Mouse (Mus musculus) cerebellum, postnatal 25 days (tissue): ENCODE data around the gene Wdfy3.
A peak's percentile ranks its signal among the peaks of the same experiment; 100 is the strongest.

Experiments
- DNase-seq, 2 experiments: peaks; one replicate each; pipeline ENCODE4 v3.0.0; 2021; ENCODE audit warnings: mixed read lengths in 2 of 2

Wdfy3 gene

DNA sequence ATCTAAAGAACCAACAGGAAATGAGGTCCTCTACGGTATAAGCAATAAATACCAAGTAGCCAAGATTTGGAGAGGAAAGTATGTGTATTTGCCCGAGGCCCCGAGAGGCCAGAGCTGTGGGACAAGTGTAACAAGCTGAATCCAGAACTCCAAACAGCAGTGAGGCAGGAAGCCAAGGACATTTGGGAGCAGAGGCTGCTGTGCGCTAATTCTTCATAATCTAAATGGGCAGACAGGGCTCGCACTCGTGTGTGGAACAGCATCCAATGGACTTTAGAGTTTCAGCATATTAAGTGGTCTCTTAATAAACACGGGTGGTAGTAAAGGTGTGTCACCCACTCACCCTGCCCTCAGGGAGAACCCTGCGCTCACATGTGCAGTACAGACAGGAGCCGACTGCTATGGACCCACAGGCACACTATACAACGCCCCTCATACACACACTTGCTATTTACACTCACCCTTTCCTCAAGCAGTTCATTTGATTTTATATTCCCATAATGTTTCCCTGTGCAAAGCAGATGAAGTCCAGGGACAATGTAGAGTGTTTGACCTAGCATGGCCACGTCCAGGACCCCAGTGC, 15.1 kb downstream of the Wdfy3 start:
- DNase-seq, result no peak

DNA sequence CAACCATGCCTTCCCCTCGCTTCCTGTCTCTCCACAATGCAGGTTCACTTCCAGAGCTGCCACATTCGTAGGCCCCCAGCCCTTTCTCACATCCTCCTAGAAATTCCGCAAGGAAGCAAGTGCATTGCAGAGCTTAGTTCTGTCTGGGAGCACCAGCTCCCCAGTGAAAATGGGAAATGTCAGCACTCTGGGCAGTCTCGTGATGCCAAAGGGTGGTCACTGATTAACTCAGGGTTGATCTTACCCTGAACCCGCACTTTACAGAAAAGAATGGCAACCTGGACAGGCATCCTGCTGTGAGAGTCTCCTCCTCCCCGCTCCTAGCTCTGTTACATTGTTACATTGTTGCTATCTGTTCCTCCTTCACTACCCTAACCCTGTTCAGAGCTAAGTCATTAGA, 16.8 kb downstream of the Wdfy3 start:
- DNase-seq, result no peak

DNA sequence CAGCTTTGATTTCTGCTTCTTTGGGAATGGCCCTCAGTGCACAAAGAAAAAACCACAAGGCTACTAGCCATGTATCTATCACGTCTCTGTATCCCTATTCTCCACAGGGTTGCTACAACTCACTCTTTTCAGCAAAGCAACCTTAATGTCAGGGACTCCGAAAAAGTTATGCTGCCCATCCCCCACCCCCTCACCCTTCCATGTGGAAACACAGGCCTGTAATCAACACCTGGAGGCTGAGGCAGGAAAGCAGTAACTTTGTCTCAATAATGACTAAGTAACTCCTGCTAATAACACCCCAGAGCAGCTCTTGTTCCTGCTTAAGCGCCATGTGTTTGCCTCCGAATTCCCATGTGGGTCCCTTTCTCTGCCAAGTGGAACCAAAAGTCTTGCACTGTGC, 17.3 kb downstream of the Wdfy3 start:
- DNase-seq, result no peak

DNA sequence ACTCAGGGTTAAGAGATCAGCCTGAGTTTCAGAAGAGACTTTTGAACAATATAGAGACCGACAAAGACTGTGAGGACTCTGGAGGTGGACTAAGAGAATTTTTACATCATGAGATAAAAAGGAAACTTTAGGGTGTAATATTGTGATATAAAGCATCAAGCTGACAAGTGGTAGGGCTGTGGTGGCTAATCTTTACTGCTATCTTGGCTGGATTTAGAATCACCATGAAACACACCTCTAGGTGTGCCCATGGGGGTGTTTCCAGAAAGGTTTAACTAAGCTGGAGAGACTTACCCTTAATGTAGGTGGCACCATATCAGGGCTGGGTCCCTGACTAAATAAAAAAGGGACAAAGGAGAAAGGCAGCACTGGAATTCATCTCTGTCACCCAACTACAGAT, 19.0 kb downstream of the Wdfy3 start:
- DNase-seq, result no peak

DNA sequence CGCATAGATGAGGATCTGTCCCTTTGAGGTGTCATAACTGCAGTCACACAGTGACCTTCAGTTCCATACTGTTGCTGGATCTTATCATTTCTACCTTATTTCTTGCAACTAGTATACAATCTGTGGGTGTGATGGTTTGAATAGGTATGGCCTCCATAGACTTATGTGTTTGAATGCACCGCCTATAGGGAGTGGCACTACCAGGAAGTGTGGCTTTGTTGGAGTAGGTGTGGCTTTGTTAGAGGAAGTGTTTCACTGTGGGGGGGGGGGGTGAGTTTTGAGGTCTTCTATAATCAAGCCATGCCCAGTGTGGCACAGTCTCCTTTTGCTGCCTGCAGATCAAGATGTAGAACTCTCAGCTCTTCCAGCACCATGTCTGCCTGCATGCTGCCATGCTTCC, 21.3 kb downstream of the Wdfy3 start:
- peak in 1 of 2 experiments; percentile 2 for DNase-seq

DNA sequence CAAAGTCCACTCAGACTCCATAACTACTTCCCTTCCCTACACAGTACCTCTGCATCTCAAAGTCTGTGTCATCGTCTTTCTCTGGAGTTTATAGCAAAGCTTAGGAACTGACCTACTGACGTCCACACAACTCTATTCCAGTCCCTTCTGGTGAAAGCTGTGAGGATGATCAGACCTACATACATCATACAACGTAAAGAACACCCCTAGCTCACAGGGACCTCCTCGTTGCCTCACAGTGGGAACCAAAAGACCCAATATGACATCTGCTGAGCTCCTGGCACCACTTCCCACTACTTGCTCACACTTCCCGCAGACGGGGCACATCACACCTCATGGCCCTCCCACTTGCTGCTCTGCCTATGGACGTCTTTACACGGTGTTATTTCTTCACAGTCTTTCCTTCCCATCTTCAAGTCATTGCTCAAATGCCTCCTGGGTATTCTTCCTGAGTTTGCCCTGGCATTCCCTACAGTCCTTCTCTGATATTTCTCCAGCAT, 23.1 kb downstream of the Wdfy3 start:
- no peak for DNase-seq

DNA sequence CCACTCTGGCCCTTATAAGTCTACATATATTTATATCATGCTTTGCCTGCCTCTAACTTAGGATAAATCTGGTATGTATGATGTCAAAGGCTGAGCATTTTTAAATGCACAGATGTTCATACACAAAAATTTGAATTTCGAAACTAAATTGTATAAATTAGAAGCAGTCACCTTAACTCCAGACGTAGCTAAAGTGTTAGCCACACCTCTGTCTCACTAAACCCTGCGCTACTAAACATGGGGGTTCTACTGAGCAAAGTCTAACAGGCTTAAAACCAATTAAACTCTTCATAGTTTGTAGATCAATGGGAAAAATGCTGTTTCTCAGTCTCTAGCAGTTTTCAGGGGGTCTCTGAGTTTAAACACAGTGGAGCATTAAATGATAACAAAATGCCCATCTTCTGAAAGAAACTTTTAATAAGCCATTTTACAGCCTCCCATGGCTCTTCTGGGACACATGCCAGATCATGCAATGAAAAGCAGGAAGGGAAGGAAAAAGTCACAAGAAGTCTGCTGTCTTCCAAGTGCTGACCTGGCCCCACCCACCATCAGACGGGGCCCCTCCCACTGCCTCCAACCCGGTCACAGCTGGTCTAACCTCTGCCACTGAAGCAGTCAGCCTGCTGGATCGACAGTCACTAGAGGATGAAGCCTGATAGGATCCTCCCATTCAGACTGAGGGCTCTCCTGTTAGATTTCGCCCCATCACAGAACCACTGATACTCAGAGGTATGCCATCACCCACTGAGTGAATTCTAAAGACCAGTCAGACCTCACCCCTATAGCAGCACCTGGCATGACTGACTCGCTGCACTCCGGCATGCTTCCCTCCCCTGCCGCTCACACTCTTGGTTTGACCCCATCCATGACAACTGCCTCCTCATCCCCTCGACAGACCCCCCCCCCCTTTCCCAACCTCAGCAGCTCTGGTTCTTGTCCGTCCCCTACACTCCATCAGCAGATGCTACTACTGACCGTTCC, 23.8 kb downstream of the Wdfy3 start:
- DNase-seq, result no peak

DNA sequence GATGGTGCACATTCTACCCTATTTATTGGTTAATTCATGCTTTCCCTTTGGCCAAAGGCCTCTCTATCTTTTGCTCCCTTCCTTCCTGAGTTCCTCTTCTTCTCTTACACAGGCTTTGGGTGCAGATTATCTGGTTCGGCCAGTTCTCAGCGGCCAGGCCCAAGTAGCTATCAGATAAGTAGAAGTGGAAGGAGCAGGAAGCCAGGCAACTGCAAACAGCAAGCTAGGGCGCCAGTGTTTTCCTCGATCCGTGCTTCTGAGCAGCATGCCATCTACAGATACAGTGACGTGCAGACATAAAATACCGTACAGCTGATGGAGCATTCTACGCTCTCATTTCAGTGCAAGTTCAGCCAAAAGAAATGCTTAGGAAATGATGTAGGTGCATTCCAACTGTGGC, 24.5 kb downstream of the Wdfy3 start:
- DNase-seq, result no peak

DNA sequence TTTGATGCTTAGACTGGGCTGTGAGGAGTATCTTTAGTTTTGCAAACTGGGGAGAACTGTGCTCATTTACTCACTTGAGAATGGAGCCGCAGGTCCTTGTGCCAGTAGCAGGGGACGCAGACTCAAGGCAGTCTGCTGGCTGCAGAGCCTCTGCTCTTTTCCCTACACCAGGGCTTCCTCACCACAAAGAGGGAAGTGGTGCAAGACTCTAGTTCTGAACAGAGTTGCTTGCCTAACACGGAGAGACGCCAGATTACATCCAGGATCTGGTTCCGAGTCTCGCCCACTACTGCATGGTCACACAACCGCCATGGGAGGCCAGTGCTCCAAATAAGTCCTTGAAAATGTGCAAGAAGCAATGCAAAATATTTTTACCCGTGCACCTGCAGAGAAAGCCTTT, 36.4 kb downstream of the Wdfy3 start:
- no peak for DNase-seq

DNA sequence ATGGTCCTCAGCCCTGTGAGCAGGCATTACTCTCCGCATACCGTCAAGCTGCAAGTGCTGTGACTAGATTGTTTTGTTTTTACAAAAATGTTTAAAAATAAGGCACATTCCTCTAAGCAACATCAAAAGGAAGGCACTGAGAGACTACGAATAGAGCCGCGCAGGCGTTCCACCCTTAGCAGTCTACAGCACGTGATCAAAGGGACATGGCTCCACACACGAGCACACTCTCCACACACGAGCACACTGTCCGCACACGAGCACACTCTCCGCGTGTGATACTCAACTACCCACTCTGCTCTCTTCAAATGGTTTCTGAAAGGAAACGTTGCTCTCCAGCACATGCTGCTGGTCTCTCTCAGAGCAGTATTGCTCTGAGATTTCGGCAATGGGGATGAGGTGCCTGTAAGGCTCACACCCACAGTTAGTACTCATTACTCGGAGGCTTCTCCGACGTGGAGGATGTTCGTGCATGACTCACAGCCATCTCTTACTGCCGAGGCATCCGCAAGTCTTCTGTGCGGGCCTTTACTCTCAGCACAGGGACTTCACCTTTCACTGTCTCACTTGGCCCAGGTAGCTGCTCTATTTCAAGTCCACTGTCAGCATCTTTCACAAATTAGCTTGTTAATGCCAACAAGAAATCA, 37.0 kb downstream of the Wdfy3 start:
- DNase-seq, result no peak

DNA sequence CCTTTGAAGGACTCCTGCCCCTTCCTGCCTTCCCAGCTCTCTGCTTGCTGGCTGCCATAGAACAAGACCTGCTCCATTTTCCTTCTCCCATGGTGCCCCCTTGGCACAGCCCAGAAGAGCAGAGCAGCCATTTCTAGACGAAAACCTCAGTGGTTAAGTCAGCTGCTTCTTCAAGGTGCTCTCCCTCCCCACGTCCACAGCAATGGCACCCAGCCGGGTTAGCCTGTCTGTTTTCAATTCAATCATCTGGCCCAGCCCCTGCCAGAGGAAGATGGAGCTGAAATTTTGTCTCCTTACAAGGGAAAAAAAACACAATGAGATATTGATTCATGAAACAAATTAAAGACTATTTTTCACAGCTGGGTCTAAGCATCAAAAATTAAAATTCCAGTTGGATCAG, 37.5 kb downstream of the Wdfy3 start:
- DNase-seq, result peak in 1 of 2 experiments; percentile 60

DNA sequence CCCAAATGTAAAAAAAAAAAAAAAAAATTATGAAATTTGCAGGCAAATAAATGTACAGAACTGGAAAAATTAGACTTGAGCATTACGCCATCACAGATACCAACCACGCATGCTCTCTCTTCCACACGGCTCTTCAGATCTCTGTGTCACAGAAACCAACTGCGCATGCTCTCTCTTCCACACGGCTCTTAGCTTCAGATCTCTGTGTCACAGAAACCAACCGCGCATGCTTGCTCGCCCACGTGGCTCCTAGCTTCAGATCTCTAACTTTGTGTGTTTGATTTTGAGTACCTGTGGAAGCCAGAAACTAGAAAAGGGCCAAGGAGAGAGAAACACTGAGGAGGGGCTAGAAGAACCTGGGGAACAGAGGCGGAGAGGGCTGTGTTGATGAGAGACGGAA, 46.3 kb downstream of the Wdfy3 start:
- DNase-seq, result no peak

DNA sequence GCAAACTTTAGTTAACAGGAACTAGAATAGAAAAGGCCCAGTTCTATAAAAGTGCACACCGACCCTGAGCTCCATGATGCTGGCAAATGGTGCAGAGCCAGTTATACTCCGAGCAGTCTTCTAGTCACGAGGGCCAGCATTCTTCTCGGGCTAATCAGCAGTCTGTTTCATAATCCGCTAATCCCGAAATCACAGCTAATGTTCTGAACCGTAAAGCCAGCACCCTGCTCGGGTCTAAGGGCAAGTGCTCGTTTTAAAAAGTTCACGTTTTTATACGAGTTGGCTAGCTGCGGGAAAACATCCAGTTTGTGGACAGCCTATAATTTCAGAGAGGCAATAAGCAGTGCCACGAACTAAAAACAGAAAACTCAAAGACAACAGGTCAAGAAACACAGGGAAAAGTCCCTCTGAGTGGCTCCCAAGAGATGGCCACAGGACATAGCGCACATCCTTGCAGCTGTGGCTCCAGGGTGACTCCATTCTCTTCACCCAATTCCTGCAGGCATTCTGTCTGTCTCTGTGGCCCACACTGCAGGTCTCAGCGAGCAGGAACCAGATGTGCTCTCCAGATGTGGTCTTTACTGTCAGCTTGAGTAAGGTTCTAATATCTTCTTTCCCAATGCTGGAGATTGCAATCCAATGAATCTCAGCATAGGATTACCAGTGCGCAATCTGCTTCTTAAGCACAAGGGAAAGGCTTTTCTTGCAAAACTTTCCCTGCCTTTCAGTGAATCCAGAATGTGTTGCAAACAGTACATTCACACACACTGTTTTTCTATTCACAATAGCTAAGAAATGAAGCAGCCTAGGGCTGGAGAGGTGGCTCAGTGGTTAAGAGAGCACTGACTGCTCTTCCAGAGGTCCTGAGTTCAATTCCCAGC, 47.5 kb downstream of the Wdfy3 start:
- no peak for DNase-seq

DNA sequence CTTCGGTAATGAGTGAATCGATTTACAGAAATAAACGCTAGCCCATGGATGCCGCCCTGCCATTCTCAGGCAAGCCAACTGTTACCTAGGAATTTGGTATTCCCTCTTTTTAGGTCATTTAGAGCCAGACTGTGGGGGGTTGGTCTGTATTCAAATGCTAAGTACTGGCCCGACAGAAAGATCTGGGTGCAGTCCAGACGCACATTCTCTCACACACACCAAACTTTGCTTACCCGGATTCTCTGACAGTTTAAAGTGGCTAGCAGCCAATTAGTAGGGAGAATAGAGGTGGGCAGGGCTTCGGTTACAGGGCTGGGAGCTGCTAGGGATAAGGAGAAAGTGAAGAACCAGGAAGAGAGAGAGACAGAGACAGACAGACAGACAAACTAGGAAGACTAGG, 55.5 kb downstream of the Wdfy3 start:
- DNase-seq, result peak in 1 of 2 experiments; percentile 39

DNA sequence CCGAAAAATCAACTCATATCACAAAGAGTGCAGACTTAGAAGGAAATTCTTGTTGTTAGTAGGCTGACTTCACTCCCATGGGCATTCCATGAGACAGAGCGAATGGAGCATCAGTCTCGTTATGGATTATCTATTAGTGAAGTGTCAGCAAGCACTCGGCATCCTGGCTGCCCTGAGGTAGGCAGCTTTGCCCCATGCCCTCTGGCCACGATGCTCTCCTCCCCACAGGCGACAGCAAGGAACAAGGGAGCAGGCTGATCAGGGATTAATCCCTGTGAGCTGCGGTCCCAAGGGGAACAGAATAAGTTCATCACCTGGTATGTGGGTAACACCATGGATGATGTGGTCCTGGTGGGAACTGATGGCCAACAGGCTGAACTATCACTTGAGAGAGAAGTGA, 55.9 kb downstream of the Wdfy3 start:
- no peak for DNase-seq

DNA sequence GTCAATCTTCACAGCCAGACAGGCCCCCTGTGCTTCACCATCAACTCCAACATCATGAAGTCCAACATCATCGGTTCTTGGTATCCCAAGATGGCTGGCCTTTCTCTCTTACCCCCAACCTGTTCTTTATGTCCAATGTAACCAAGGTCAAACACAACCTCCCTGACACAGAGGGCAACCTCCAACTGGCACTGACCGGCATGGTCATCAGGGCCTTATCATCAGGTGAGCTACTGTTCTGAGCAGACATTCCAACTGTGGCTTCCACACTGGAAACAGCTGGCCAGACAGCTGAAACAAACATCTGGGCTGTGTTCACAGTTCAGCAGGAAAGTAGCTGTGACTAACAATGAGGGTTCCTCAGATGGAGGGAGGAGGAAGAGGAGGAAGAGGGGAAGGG, 58.8 kb downstream of the Wdfy3 start:
- no peak for DNase-seq

DNA sequence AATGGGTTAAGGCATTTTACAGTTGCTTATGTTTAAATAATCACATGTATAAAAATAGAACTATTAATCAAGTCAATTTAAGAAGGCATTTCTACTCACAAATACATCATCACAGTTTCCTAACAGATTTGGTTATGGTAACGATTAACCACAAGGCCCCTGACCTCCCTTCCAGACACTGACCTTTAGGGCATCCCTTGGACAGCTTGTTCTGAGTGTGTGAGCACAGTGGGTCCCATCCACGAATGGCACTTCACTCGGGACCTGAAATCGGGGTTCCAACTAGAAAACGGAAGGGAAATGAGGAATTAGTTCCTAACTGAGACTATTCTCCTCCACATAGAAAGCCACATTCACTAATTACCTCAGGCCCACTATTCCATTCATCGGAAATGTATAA, 60.1 kb downstream of the Wdfy3 start:
- DNase-seq, result no peak

DNA sequence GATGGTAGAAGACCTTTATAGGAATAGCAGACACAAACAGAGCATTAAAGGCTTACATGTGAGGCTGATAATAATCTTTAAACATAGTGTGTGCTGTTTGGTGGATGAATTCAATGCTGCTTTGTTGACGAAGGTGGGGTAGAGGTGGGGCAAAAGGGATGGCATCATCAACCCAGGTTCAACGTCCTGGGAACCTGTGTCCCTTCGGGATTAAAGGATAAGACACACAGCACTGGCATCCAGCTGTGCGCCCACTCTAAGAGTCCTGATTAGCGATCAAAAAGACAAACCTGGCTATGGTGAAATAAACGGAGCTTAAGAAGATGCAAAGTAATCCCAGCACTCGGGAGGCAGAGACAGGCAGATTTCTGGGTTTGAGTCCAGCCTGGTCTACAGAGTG, 61.0 kb downstream of the Wdfy3 start:
- no peak for DNase-seq

DNA sequence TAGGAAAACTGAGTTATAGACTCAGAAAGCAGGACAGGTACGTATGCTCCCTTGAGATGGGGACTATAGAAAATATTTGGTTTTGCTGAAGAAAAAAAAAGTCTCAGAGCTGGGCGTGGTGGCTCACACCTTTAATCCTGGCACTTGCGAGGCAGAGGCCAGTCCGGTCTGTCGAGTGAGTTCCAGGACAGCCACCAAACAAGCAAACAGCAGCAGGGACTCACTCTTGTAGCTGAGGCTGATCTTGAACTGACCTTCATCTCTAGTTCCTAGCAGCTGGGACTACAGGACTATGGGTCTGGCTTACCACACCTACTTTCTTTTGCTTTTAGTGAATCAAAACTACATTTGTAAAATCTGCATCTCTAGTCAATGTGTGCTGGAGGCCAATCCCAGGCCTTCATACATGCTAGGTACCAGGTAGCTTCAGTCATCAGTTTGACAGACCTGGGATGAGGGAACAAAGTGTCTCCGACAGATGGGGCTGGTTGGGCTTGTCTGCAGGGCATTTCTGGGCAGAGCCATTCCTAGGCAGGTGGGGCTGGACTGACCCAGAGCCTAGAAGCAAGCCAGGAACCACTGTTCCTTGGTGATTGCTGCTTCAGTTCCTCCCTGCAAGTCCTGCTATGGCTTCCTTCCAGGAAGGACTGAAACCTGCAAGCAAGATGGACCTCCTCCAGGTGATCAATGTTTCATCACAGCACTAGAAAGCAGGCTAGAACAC, 63.3 kb downstream of the Wdfy3 start:
- peak; percentile 63 to 73 for DNase-seq

DNA sequence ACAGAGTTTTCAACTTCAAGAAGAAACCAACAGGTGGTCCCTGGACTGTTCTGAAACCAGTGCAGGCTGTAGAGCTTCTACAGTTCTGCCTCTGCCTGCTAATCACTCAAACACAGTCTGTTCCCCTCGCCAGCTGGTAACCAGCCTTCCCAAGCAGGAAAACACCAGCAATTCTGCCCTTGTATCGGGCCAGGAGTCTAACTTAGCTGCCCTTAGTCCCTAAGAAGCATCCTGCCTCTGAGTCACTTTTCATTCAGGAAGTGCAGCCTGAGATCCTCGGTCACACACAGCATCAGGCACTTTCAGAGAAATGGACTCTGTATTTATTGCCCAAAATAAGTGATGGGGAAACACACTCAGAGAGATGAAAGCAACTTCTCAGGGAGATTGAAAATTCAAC, 66.3 kb downstream of the Wdfy3 start:
- DNase-seq, result no peak

DNA sequence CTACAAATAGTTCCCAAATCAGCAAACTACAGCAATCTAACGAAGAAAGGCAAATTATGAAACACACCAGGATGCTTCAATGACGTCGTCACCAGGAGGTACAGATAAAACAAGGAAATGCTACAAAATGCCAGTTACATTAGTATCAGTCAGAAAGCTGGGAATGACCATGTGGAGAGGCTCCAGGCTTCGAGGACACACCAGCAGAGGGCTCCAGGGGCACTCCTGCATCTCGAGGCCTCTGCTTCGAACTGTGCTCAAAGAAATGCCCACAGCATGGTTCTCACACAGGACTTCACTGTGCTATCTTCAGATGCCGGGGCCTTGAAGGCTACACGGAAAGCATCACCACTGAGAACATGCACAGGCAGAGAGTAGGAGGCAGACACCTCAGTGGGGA, 68.7 kb downstream of the Wdfy3 start:
- DNase-seq, result peak; percentile 38 to 56

DNA sequence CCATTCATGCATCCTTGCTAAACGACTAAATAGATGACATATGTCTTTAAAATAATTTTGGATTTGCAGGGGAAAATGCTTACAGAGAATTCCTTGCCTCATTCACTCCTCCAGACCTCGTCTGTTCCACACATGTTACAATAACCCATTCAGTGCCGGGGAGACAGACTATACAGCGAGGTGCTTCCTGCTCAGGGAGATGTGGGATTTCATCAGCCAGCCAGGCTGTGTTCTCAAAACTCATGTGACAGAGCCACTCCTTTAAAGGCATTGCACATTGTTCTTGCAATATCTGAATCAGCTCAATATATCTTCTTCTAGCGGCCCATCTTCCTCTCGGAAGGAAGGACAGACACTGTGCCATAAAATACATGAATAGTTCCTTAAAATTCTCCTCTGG, 70.8 kb downstream of the Wdfy3 start:
- DNase-seq, result no peak
